Mouse (Mus musculus): ENCODE measurements around the gene Tspan18. TPM values are rescaled to one million over a fixed set of nuclear protein-coding genes. Genes with fewer than 3 reads are reported as not detected.

The Tspan18 gene
- total and polyA plus RNA-seq, 3 experiments, result 0.38 TPM; not detected in 2

DNA sequence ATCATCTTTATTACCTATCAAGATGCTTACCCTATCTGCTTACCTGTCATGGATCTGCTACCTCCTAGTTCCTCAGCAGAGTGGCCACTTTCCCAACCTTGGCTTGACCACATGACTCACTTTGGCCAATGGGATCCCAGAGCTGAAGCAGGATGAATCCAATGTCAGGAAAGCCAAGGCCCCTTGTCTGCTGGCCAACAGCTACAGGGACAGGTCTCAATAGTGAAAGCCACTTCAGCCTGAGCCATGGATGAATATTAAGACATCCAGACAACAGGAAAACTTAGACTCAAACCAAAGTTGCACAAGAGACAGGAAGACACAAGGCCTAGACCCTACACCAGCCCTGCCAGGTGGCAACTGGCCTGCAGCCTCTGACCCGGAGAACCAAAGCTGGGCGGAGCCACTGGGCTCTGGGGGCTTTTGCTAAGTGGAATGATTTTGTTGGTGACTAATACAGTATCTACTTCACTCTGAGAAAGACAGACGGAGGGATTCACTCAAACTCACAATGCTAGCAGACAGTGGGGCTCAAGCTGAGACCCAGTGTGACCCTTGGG, 65.5 kb downstream of the Tspan18 start:
- Histone ChIP-seq H3K9ac (ENCODE audit: insufficient read depth, low read depth) (no peak overlapping the region), H3K27me3 (replicated peaks) (peaks cover 94% of the 10 kb centered on the region), H3K4me3 (replicated peaks in 1 of 3; ENCODE audit: low read depth in 2 of 3, low read length in 2 of 3, poor library complexity in 1 of 3) (no peak overlapping the region), H3K79me2 (replicated peaks; ENCODE audit: control insufficient read depth, extremely low read depth, insufficient read depth, poor library complexity, severe bottlenecking) (no peaks in the 10 kb centered on the region), H3K36me3 (replicated peaks in 1 of 2; ENCODE audit: control insufficient read depth in 1 of 2, insufficient read depth in 1 of 2, low read length in 1 of 2) (no peaks in the 10 kb centered on the region), H3K27ac (ENCODE audit: insufficient read depth, low read depth) (no peak overlapping the region), H3K9me3 (replicated peaks; ENCODE audit: low read length) (no peaks in the 10 kb centered on the region), H3K4me2 (ENCODE audit: insufficient read depth, low read depth, poor library complexity, severe bottlenecking) (no peak overlapping the region), H3K4me1 (ENCODE audit: control insufficient read depth in 1 of 2, insufficient read depth in 2 of 2) (no peaks in the 10 kb centered on the region)
- dilution Hi-C loops (cut with MboI; ENCODE audit: extremely low pct_ligation_motif_present, extremely low pct_unique_long_range_greater_than_20kb, low sequenced_read_pairs) (no loop called here), in situ Hi-C loops (cut with MboI; ENCODE audit: low pct_ligation_motif_present, low pct_unique_long_range_greater_than_20kb, low sequenced_read_pairs) (no loop called here)
- no peak for DNase-seq (ENCODE audit: extremely low read depth)
- TF ChIP-seq NELFE (IDR thresholded peaks at IDR 0.05; ENCODE audit: low read depth, low read length), result no peak

DNA sequence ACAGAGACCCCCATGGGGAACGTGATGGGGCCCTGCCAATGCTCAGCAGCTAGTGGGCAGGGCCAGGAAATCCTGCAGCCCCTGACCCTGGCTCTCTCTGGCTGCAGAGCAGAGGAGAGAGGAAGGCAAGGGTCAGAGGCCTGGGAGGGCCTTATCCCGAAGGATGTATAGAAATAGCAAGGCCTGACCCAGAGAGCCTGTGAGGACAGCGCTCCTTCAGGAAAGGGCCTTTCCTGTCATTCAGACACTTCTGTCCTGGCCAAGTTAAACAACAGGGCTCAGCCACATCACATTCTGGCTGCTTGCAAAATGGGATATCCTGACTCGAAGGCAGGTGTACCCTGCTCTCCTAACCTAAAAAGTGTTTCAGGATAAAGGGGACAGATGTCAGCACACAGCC, 66.5 kb downstream of the Tspan18 start:
- dilution Hi-C loops (cut with MboI; ENCODE audit: extremely low pct_ligation_motif_present, extremely low pct_unique_long_range_greater_than_20kb, low sequenced_read_pairs), result no loop called here
- no peaks in the 10 kb centered on the region for H3K9me3 ChIP-seq (replicated peaks; ENCODE audit: low read length)

DNA sequence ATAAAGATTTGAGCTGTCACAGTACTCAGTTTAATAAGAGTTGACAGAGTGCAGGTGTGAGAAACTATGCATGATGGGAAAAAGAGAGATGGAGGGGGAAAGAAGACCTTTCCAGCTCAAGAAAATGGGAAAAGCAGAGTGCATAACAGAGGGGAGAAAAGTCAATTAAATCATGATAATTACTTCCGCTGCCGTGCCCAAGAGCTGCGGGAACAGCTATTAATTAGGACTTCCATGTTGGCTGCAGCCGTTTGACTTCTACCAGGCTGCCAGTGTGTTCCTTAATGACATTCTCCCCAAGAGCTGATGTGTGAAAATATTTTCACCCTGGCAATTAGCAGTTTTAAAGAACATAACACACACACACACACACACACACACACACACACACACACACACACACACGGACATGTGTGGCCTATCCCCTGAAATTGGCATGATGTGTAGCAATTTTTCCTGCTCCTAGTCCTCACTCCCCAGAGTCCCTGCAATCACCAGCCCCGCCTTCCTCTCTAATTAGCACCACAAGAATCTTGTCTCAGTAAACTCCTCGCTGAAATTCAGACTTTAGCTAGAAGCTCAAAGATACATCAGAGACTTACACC, 67.6 kb downstream of the Tspan18 start:
- TF ChIP-seq TCF12 (IDR thresholded peaks at IDR 0.05; ENCODE audit: low read depth, low read length) (no peak), CHD2 (IDR thresholded peaks at IDR 0.05; ENCODE audit: low read length) (no peak), CTCF (conservative IDR thresholded peaks at IDR 0.05 in 1 of 2, IDR thresholded peaks at IDR 0.05 in 1 of 2; ENCODE audit: low read depth in 2 of 2, low read length in 2 of 2) (no peak), ZNF384 (IDR thresholded peaks at IDR 0.05; ENCODE audit: low read depth, low read length) (no peak), RCOR1 (conservative IDR thresholded peaks at IDR 0.05; ENCODE audit: low read depth, low read length) (no peak), CHD1 (IDR thresholded peaks at IDR 0.05; ENCODE audit: low read depth, low read length) (no peak), MAZ (IDR thresholded peaks at IDR 0.05; ENCODE audit: low read depth, low read length) (no peak)
- no peak overlapping the region for H3K4me3 ChIP-seq (replicated peaks in 1 of 3; ENCODE audit: low read depth in 2 of 3, low read length in 2 of 3, poor library complexity in 1 of 3)
- no peaks in the 10 kb centered on the region for H3K36me3 ChIP-seq (replicated peaks in 1 of 2; ENCODE audit: control insufficient read depth in 1 of 2, insufficient read depth in 1 of 2, low read length in 1 of 2)
- no peaks in the 10 kb centered on the region for H3K79me2 ChIP-seq (replicated peaks; ENCODE audit: control insufficient read depth, extremely low read depth, insufficient read depth, poor library complexity, severe bottlenecking)
- H3K27ac ChIP-seq (ENCODE audit: insufficient read depth, low read depth), result no peak overlapping the region
- H3K27me3 ChIP-seq (replicated peaks), result peaks cover 95% of the 10 kb centered on the region
- in situ Hi-C loops (cut with MboI; ENCODE audit: low pct_ligation_motif_present, low pct_unique_long_range_greater_than_20kb, low sequenced_read_pairs), result no loop called here
- DNase-seq (ENCODE audit: extremely low read depth), result no peak
- H3K9me3 ChIP-seq (replicated peaks; ENCODE audit: low read length), result no peaks in the 10 kb centered on the region
- no peak overlapping the region for H3K9ac ChIP-seq (ENCODE audit: insufficient read depth, low read depth)
- no peaks in the 10 kb centered on the region for H3K4me1 ChIP-seq (ENCODE audit: control insufficient read depth in 1 of 2, insufficient read depth in 2 of 2)
- no peak overlapping the region for H3K4me2 ChIP-seq (ENCODE audit: insufficient read depth, low read depth, poor library complexity, severe bottlenecking)
- dilution Hi-C loops (cut with MboI; ENCODE audit: extremely low pct_ligation_motif_present, extremely low pct_unique_long_range_greater_than_20kb, low sequenced_read_pairs), result no loop called here

More for the DNA sequence above, 66.5 kb downstream of the Tspan18 start:
- no peaks in the 10 kb centered on the region for H3K4me1 ChIP-seq (ENCODE audit: control insufficient read depth in 1 of 2, insufficient read depth in 2 of 2)
- H3K4me3 ChIP-seq (replicated peaks in 1 of 3; ENCODE audit: low read depth in 2 of 3, low read length in 2 of 3, poor library complexity in 1 of 3), result no peak overlapping the region
- peaks cover 94% of the 10 kb centered on the region for H3K27me3 ChIP-seq (replicated peaks)
- H3K9ac ChIP-seq (ENCODE audit: insufficient read depth, low read depth), result no peak overlapping the region
- in situ Hi-C loops (cut with MboI; ENCODE audit: low pct_ligation_motif_present, low pct_unique_long_range_greater_than_20kb, low sequenced_read_pairs), result no loop called here
- TF ChIP-seq POLR2A (IDR thresholded peaks at IDR 0.05; ENCODE audit: low read depth, low read length) (no peak), UBTF (IDR thresholded peaks at IDR 0.05; ENCODE audit: low read depth, low read length) (no peak), MYC (IDR thresholded peaks at IDR 0.05; ENCODE audit: low read depth, low read length) (no peak), BHLHE40 (IDR thresholded peaks at IDR 0.05; ENCODE audit: low read depth, low read length) (no peak), KAT2A (IDR thresholded peaks at IDR 0.05; ENCODE audit: insufficient replicate concordance, low read length) (no peak), EP300 (IDR thresholded peaks at IDR 0.05; ENCODE audit: low read length) (no peak), IRF4 (IDR thresholded peaks at IDR 0.05; ENCODE audit: low read depth, low read length) (no peak), MAX (IDR thresholded peaks at IDR 0.05; ENCODE audit: low read length) (no peak), SIN3A (IDR thresholded peaks at IDR 0.05; ENCODE audit: low read length) (no peak)
- no peak overlapping the region for H3K27ac ChIP-seq (ENCODE audit: insufficient read depth, low read depth)
- H3K36me3 ChIP-seq (replicated peaks in 1 of 2; ENCODE audit: control insufficient read depth in 1 of 2, insufficient read depth in 1 of 2, low read length in 1 of 2), result no peaks in the 10 kb centered on the region
- no peak for DNase-seq (ENCODE audit: extremely low read depth)
- H3K4me2 ChIP-seq (ENCODE audit: insufficient read depth, low read depth, poor library complexity, severe bottlenecking), result no peak overlapping the region
- H3K79me2 ChIP-seq (replicated peaks; ENCODE audit: control insufficient read depth, extremely low read depth, insufficient read depth, poor library complexity, severe bottlenecking), result no peaks in the 10 kb centered on the region

Data from CH12.LX (cell line).